Mouse (Mus musculus): Measurements from ENCODE around the gene Prkn. TPM values are rescaled to one million over a fixed set of nuclear protein-coding genes. Genes with fewer than 3 reads are reported as not detected.

Prkn gene
- total and polyA plus RNA-seq, 3 experiments: 0.39 to 0.50 TPM; not detected in 1

- no peak for DNase-seq (ENCODE audit: low read depth, low spot score)
- H3K27me3 ChIP-seq (ENCODE audit: control insufficient read depth in 1 of 2, insufficient read depth in 2 of 2, low read length in 2 of 2): no peaks in the 10 kb centered on the region
- no peak overlapping the region for H3K9ac ChIP-seq (ENCODE audit: control insufficient read depth, low read depth, low read length, poor library complexity, severe bottlenecking)
- H3K36me3 ChIP-seq (ENCODE audit: control insufficient read depth in 1 of 2, insufficient read depth in 2 of 2, low read length in 2 of 2): no peaks in the 10 kb centered on the region
- H3K27ac ChIP-seq (ENCODE audit: control insufficient read depth, low read depth, low read length): no peak overlapping the region
- no peaks in the 10 kb centered on the region for H3K79me2 ChIP-seq (ENCODE audit: control insufficient read depth, insufficient read depth, low read length, poor library complexity)
- TF ChIP-seq RCOR1 (IDR thresholded peaks at IDR 0.05; ENCODE audit: low read depth, low read length) (no peak), MAX (IDR thresholded peaks at IDR 0.05; ENCODE audit: low read length) (no peak), SMC3 (IDR thresholded peaks at IDR 0.05; ENCODE audit: low read depth, low read length) (no peak), POLR2A (IDR thresholded peaks at IDR 0.05; ENCODE audit: control insufficient read depth in 1 of 2, insufficient read depth in 1 of 2, low read depth in 1 of 2, low read length in 2 of 2, poor library complexity in 1 of 2) (no peak), MEF2A (IDR thresholded peaks at IDR 0.05; ENCODE audit: extremely low read depth, insufficient replicate concordance, low read depth, low read length, poor library complexity, severe bottlenecking) (no peak), TAL1 (IDR thresholded peaks at IDR 0.05; ENCODE audit: low read length) (no peak), RAD21 (IDR thresholded peaks at IDR 0.05; ENCODE audit: low read depth, low read length) (no peak), E2F4 (IDR thresholded peaks at IDR 0.05; ENCODE audit: borderline replicate concordance, low read depth, low read length) (no peak), JUND (IDR thresholded peaks at IDR 0.05; ENCODE audit: low read depth, low read length) (no peak), MYC (IDR thresholded peaks at IDR 0.05; ENCODE audit: low read depth, low read length) (no peak), TBP (IDR thresholded peaks at IDR 0.05; ENCODE audit: low read depth, low read length) (no peak), MAFK (IDR thresholded peaks at IDR 0.05; ENCODE audit: borderline replicate concordance, low read depth, low read length) (no peak), BHLHE40 (IDR thresholded peaks at IDR 0.05; ENCODE audit: borderline replicate concordance, low read depth, low read length) (no peak), NRF1 (IDR thresholded peaks at IDR 0.05; ENCODE audit: insufficient read depth, low read depth, low read length, poor library complexity, severe bottlenecking) (no peak), SIN3A (IDR thresholded peaks at IDR 0.05; ENCODE audit: low read length) (no peak), ZC3H11A (IDR thresholded peaks at IDR 0.05; ENCODE audit: low read depth, low read length) (no peak), GATA1 (IDR thresholded peaks at IDR 0.05; ENCODE audit: low read depth, low read length) (no peak), ZKSCAN1 (IDR thresholded peaks at IDR 0.05; ENCODE audit: low read depth, low read length) (no peak)
- no peaks in the 10 kb centered on the region for H3K4me1 ChIP-seq (ENCODE audit: control insufficient read depth in 1 of 2, insufficient read depth in 2 of 2, low read length in 2 of 2)
- H3K9me3 ChIP-seq (replicated peaks; ENCODE audit: insufficient read depth, low read length): no peaks in the 10 kb centered on the region
- no peak overlapping the region for H3K4me3 ChIP-seq (ENCODE audit: control insufficient read depth in 1 of 2, insufficient read depth in 1 of 2, low read depth in 2 of 2, low read length in 2 of 2)
Observed at GRCm38 (mm10) chr17:11270179-11270578, 430.0 kb downstream of the Prkn start.

GRCm38 (mm10) chr17:11271876-11272275 is 431.7 kb downstream of the Prkn start:
- H3K9ac ChIP-seq (ENCODE audit: control insufficient read depth, low read depth, low read length, poor library complexity, severe bottlenecking): no peak overlapping the region
- H3K79me2 ChIP-seq (ENCODE audit: control insufficient read depth, insufficient read depth, low read length, poor library complexity): no peaks in the 10 kb centered on the region
- H3K36me3 ChIP-seq (ENCODE audit: control insufficient read depth in 1 of 2, insufficient read depth in 2 of 2, low read length in 2 of 2): no peaks in the 10 kb centered on the region
- H3K4me1 ChIP-seq (ENCODE audit: control insufficient read depth in 1 of 2, insufficient read depth in 2 of 2, low read length in 2 of 2): no peaks in the 10 kb centered on the region
- no peaks in the 10 kb centered on the region for H3K9me3 ChIP-seq (replicated peaks; ENCODE audit: insufficient read depth, low read length)
- DNase-seq (ENCODE audit: low read depth, low spot score): no peak
- H3K4me3 ChIP-seq (ENCODE audit: control insufficient read depth in 1 of 2, insufficient read depth in 1 of 2, low read depth in 2 of 2, low read length in 2 of 2): no peak overlapping the region
- no peaks in the 10 kb centered on the region for H3K27me3 ChIP-seq (ENCODE audit: control insufficient read depth in 1 of 2, insufficient read depth in 2 of 2, low read length in 2 of 2)
- TF ChIP-seq ZC3H11A (IDR thresholded peaks at IDR 0.05; ENCODE audit: low read depth, low read length) (no peak), MAX (IDR thresholded peaks at IDR 0.05; ENCODE audit: low read length) (no peak), CHD2 (IDR thresholded peaks at IDR 0.05; ENCODE audit: low read length) (no peak), HCFC1 (IDR thresholded peaks at IDR 0.05; ENCODE audit: low read depth, low read length) (no peak), TCF12 (IDR thresholded peaks at IDR 0.05; ENCODE audit: low read depth, low read length) (no peak), USF1 (IDR thresholded peaks at IDR 0.05; ENCODE audit: low read depth, low read length) (no peak), SMC3 (IDR thresholded peaks at IDR 0.05; ENCODE audit: low read depth, low read length) (no peak), ELF1 (IDR thresholded peaks at IDR 0.05; ENCODE audit: low read depth, low read length) (no peak), ZNF384 (IDR thresholded peaks at IDR 0.05; ENCODE audit: low read depth, low read length) (no peak), UBTF (IDR thresholded peaks at IDR 0.05; ENCODE audit: borderline replicate concordance, insufficient read depth, low read depth, low read length) (no peak), POLR2AphosphoS2 (IDR thresholded peaks at IDR 0.05; ENCODE audit: low read length) (no peak)
- no peak overlapping the region for H3K27ac ChIP-seq (ENCODE audit: control insufficient read depth, low read depth, low read length)

Measured in MEL (cell line).